Mouse (Mus musculus) left cerebral cortex, adult 9 months (tissue): ENCODE measurements around the gene Parp1.
A peak's percentile ranks its signal among the peaks of the same experiment; 100 is the strongest.
"Not testable (repeated sequence)": the region's sequence is repeated elsewhere in the genome, so short reads cannot be mapped to it uniquely, and the experiment has no call there.

Source experiments
- DNase-seq, 2 experiments: peaks; one replicate each; pipeline ENCODE4 v3.0.0; 2022; ENCODE audit warnings: low spot score in 2 of 2

Parp1 gene

DNA sequence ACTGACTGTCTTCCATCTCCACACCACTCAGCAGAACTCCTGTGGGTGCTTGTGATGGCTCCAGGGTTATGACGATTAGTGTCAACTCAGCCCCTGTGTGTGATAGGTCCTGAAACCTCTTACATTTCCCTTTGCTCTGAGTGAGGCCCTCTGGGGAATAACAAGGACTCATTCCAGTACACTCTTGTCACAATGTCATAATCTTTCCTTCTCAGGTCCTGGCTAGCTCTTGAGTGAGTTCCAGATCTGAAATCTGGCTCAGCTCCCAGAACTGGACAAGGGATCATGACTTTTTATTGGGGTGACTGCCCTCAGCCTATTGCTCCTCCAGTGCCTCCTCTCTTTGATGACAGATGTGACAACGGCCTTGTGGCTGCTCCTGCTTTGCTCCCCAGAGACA is 57.4 kb downstream of the Parp1 start:
- no peak for DNase-seq

- not testable (repeated sequence) for DNase-seq
These were observed 69.1 kb downstream of the Parp1 start for GRCm38 (mm10) chr1:180637796-180638195.

GRCm38 (mm10) chr1:180639416-180640401 is 71.0 kb downstream of the Parp1 start:
- DNase-seq: no peak

- peak in 1 of 2 experiments; percentile 21 for DNase-seq
These were observed 71.9 kb downstream of the Parp1 start for GRCm38 (mm10) chr1:180640605-180641125.

GRCm38 (mm10) chr1:180641137-180641517 is 72.4 kb downstream of the Parp1 start, which contains the start of gene Lin9:
TSS of gene Lin9 (plus strand) at chr1:180641150.
- DNase-seq: peak; percentile 59 to 88

GRCm38 (mm10) chr1:180641518-180642227 is 72.9 kb downstream of the Parp1 start:
- DNase-seq: no peak

DNA sequence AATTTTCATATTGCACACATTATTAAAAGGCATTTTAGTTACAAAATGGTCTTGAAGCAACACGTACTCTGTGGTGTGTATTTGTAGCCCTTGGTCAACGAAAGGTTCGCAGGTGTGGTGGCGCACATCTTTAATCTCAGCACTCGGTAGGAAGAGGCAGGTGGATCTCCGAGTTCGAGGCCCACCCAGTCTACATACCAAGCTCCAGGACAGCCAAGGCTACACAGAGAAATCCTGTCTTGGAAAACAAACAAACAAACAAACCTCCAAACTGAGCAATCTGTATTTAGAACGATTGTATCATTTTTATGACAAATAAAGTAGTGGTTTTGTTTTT is 73.5 kb downstream of the Parp1 start:
- DNase-seq: no peak
